Mouse (Mus musculus) macrophage (primary cell): ENCODE data around the gene Pafah1b2. TPM values are rescaled to one million over a fixed set of nuclear protein-coding genes. Genes with fewer than 3 reads are reported as not detected.

ENCODE experiments used
- H3K27ac ChIP-seq: fragments of 350-480 bp; formaldehyde crosslinking; 2 replicates; pipeline ENCODE4 v1.9.0; 2021
- H3K36me3 ChIP-seq: fragments of 350-480 bp; formaldehyde crosslinking; 2 replicates; pipeline ENCODE4 v1.9.0; 2021; ENCODE audit errors: inconsistent target
- H3K4me3 ChIP-seq: fragments of 350-480 bp; formaldehyde crosslinking; 2 replicates; pipeline ENCODE4 v1.9.0; 2021; ENCODE audit errors: inconsistent target
- H3K79me2 ChIP-seq: fragments of 350-480 bp; formaldehyde crosslinking; 2 replicates; pipeline ENCODE4 v1.9.0; 2021; ENCODE audit errors: inconsistent target
- WGBS: methylation state at CpG from one replicate; pipeline ENCODE4 v1.1.7; 2026; ENCODE audit warnings: inconsistent platforms; ENCODE audit not compliant: missing documents; 5-methylcytosine and 5-hydroxymethylcytosine counted together
- polyA plus RNA-seq: library from polyadenylated mRNA; stranded (reverse); fragments of 250-400 nt; gene quantifications from 3 replicates; pipeline ENCODE4 v1.2.4, GENCODE M21; 2018; ENCODE audit warnings: inconsistent platforms

Gene Pafah1b2
- polyA plus RNA-seq, 1 experiment from 2014 or later, result 44.3 TPM

DNA sequence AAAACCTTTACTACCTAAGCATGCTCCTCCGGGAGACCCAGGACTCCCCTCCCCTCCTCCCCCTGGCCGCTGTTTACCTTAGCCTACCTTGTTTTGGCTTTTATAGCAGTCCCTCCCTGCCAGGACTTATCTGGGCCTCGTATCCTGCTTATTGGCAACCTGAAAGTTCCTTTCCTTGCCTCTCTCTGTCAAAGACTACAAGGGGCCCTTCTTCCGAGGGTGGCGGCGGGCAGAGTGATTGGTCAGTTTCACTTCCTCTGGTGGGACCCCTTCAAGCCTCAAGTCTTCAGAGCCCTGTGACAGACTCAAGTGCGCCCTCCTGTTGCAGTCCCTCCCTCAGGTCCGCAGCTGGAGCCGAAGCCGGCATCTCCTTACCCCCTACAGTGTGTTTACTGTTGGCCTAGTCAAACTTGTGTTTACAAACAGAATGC is 1.8 kb upstream of the Pafah1b2 start:
- Histone ChIP-seq H3K27ac (peak overlapping the region; percentile 53), H3K79me2 (peaks cover 62% of the 10 kb centered on the region), H3K36me3 (no peaks in the 10 kb centered on the region), H3K4me3 (peak overlapping the region; percentile 67)
- WGBS, result 4% methylated on average over 10 of the region's 10 CpGs

DNA sequence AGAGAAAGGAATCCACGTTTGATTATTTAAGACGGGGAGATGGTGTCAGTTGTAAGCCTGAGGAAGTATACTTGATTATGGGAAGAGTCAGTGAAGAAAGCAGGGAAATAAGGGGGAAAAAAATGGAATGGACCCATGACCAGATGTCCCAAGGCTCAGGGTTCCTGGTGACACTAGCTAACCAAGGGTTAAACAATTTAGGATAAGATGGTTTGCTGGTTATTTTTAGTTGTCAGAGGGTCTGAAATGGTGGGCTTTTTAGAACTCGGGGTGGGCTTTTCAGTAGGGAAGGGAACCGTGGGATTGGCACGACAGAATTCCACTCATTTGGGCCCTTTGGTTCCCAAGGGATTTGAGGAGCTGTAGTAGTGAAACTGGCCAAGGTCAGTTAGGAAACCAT is 1.1 kb upstream of the Pafah1b2 start:
- 4% methylated on average over 5 of the region's 5 CpGs for WGBS
- no peaks in the 10 kb centered on the region for H3K36me3 ChIP-seq
- H3K79me2 ChIP-seq, result peaks cover 56% of the 10 kb centered on the region
- H3K4me3 ChIP-seq, result peak overlapping the region; percentile 67
- H3K27ac ChIP-seq, result peak overlapping the region; percentile 53

DNA sequence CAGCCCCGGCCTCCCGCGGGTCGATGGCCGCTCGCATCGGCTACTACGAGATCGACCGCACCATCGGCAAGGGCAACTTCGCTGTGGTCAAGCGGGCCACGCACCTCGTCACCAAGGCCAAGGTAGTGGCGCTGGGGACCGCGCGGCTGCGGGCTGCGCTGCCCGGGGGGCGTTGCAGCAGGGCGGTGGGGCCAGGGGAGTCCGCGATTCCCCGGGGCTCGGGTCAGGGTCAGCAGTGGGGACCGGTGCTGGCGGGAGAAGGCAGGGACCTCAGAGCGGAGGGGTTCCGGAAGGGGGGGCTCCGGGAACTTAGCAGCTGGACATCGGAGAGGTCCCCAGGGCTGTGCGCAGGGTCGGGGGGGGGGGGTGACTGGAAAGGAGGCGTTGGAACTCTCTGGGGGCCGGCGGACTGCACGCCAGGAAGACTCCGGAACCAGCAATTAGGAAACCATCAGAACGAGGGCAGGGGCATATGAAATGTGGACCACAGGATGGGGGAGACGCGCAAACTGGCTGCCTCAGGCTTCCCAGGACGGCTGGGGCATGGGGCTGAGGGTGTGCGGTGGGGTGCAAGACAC is 608 bp upstream of the Pafah1b2 start:
- no peaks in the 10 kb centered on the region for H3K36me3 ChIP-seq
- H3K79me2 ChIP-seq, result peaks cover 51% of the 10 kb centered on the region
- WGBS, result under 1% methylated on average over 45 of the region's 46 CpGs
- peak overlapping the region; percentile 67 for H3K4me3 ChIP-seq
- H3K27ac ChIP-seq, result peak overlapping the region; percentile 53

DNA sequence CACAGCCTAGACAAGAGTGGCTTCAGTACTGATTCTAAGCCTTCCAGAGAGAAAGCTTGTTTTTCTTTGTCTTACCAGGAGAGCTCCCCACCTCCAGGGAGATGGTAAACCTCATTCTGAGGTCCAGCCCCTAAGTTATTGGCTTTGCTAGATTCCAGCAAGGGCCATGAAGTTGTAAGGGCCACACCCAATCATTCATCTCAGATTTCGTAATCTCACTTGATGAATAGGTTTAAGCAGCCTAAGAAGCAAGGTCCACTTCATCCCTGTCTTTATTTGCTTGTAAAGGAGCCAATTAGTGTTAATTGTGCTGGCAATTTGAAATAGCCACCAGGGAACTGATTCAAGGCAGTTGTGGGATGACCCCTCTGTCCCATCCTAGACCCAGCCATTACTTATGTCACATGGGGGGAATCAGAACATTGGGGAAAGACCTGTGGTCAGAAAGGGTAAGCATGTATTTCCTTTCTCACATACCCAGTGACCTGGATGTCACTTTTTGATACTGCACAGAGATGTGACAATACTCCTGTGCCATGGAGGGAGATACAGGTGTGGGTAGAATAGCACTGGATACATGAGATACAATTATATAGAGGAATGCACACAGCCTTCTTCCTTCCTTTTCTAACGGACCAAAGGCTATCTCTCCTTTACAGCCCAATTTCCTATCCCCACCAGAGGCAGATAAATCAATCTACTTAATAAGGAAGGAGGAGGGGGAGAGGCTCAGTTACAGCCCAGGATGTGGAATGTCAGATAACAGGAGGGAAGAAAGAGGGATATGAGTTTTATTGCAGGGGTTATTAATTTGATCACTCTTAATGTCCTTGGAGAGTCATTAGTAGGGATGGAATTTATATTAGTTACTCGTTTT is 1.2 kb downstream of the Pafah1b2 start:
- no peak overlapping the region for H3K4me3 ChIP-seq
- WGBS, result 61% methylated on average over 3 of the region's 3 CpGs
- H3K79me2 ChIP-seq, result peaks cover 33% of the 10 kb centered on the region
- H3K27ac ChIP-seq, result no peak overlapping the region
- no peaks in the 10 kb centered on the region for H3K36me3 ChIP-seq

DNA sequence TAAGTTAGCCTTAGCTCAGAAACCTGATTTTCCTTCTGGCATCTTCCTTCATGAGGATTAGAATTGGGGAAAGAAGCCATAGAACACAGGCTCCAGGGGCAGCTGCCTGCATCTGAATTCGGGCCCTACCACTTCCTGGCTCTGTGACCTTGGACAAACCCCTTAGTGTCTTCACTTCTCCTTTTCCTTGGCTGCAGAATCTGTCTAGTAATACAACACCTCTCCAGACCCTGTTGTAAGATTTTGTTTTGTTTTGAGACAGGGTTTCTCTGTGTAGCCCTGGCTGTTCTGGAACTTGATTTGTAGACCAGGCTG is 2.9 kb downstream of the Pafah1b2 start:
- H3K27ac ChIP-seq, result peak overlapping the region; percentile 54
- H3K4me3 ChIP-seq, result no peak overlapping the region
- H3K36me3 ChIP-seq, result no peaks in the 10 kb centered on the region
- peaks cover 16% of the 10 kb centered on the region for H3K79me2 ChIP-seq
- 0% methylated on average over 1 of the region's 1 CpGs for WGBS

DNA sequence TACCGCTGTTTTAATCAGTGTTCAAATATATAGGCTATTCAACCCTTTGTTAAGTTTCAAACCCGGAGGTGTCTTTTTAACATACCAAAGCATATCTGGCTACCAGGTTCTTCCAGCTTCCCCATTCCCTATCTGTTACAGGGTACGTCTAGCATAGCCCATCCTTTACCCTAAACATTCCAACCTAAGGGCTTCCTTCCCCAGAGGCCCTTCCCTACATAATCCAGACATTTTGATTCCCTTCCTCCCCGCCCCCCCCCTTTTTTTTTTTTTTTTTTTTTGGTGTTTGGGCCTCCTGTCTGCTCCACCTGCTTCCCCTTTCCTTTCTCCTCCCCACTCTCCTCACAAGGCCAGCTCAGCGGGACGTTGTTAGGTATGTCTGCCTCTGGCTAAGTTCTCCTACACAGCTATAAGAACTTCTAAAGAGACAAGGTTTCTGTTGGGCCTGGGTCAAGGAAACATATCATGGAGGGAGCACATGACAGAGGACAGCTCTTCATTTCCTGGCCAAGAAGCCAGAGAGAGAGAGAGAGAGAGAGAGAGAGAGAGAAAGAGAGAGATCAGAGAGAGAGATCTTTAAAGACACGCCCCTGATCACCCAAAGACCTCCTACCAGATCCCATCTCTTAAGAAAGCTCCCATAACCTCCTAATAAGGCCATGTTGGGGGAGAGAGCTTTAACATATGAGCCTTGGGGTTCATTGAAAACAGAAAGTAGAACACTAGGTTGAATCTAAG is 3.4 kb downstream of the Pafah1b2 start:
- H3K4me3 ChIP-seq, result no peak overlapping the region
- WGBS, result 53% methylated on average over 4 of the region's 7 CpGs
- no peaks in the 10 kb centered on the region for H3K36me3 ChIP-seq
- peak overlapping the region; percentile 54 for H3K27ac ChIP-seq
- H3K79me2 ChIP-seq, result peaks cover 11% of the 10 kb centered on the region

DNA sequence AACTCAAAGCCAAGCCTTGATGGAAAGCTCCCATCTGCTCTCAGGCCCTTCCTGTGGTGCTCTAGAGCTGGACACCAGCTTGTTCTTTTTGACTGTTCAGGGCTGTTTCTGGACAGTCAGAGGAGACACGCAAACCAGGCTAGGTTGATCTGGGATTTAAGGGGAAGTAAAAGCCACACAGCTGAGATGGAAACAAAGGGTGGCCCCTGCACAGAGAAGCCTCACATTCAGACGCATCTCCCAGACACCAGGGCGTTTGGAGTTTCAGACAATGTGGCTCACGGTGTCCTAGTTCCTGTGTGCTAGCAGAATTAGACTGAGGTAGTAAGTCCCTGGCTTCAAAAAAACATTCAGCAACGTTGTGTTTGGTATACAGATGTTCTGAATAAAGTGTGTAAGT is 6.3 kb downstream of the Pafah1b2 start:
- H3K27ac ChIP-seq, result no peak overlapping the region
- no peaks in the 10 kb centered on the region for H3K79me2 ChIP-seq
- no peaks in the 10 kb centered on the region for H3K36me3 ChIP-seq
- no peak overlapping the region for H3K4me3 ChIP-seq
- 18% methylated on average over 5 of the region's 5 CpGs for WGBS

DNA sequence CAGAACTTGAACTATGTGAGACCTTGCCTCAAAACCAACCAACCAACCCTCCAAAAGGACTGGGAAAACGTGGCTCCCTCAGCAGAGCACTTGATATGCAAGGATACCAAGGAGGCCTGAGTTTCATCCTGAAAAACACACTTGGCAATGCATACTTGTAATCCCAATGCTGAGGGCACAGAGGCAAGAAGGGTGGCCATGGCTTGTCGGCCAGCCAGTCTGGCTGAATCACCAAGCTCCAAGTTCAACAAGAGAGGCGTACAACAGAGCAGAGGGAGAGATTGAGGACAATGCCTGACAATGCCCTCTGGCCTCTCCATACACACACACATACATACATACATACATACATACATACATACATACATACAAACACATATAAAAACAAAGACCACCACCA is 8.0 kb downstream of the Pafah1b2 start:
- 84% methylated on average over 2 of the region's 3 CpGs for WGBS
- no peaks in the 10 kb centered on the region for H3K36me3 ChIP-seq
- H3K79me2 ChIP-seq, result no peaks in the 10 kb centered on the region
- H3K4me3 ChIP-seq, result no peak overlapping the region
- no peak overlapping the region for H3K27ac ChIP-seq

DNA sequence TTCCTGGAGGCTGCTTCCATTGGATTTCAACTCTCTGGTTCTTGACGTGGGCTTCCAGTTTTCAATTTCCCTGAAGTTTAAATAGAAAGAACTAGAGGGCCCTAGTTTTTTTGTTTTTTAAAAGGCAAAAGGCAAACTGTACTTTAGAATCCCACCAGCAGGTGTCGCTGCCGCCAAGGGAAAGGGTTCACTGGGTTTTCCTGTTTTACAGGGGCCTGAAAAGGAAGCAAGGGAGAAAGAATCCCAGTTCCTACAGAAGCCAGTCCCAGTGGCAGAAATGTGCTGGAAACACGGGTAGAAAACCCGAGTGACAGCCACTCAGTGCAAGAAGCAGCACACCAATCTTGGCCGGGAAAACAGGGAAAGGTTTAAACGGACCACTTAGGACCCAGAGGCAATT is 8.8 kb downstream of the Pafah1b2 start:
- H3K27ac ChIP-seq, result no peak overlapping the region
- no peaks in the 10 kb centered on the region for H3K36me3 ChIP-seq
- no peak overlapping the region for H3K4me3 ChIP-seq
- no peaks in the 10 kb centered on the region for H3K79me2 ChIP-seq
- 23% methylated on average over 7 of the region's 7 CpGs for WGBS

DNA sequence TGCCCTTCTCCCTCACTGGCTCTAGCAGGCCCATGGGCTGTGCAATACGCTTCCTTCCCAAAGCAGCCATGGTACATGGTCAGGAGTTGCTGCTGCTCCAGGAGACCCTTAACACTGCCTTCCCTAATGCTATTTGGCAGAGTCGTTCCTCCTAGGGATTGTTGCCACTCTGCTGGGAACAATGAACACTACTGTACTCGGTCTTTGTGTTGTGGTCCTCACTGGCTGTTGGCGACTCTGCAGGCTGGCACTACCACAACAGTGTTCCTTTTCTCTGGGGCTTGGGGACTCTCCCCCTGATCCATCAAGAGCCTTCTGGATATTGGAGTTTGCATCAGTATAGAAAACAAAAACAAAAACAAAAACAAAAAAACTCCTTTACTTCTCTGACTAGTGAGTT is 13.5 kb downstream of the Pafah1b2 start:
- H3K36me3 ChIP-seq, result no peaks in the 10 kb centered on the region
- 89% methylated on average over 4 of the region's 4 CpGs for WGBS
- no peak overlapping the region for H3K27ac ChIP-seq

DNA sequence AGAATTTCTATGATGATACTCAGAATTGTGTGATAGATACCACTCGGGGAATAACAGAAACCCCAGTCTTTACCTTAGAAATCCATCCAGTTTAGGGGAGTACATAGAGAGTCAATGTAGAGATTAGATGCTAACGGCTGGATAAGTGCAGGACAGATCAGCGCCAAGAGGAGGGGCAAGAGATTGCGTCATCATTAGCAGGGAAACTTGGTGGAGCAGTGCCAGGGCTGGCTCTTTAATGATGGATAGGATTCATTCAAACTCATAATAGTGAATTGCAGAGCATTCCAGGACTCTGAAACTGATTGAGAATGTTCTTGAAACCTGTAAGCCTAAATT is 27.3 kb downstream of the Pafah1b2 start:
- H3K36me3 ChIP-seq, result no peaks in the 10 kb centered on the region
- WGBS, result 1% methylated on average over 4 of the region's 4 CpGs
- peak overlapping the region; percentile 73 for H3K27ac ChIP-seq
- peak overlapping the region; percentile 56 for H3K4me3 ChIP-seq
- peaks cover 41% of the 10 kb centered on the region for H3K79me2 ChIP-seq

More for the DNA sequence above, 13.5 kb downstream of the Pafah1b2 start:
- Histone ChIP-seq H3K79me2 (no peaks in the 10 kb centered on the region), H3K4me3 (no peak overlapping the region)

DNA sequence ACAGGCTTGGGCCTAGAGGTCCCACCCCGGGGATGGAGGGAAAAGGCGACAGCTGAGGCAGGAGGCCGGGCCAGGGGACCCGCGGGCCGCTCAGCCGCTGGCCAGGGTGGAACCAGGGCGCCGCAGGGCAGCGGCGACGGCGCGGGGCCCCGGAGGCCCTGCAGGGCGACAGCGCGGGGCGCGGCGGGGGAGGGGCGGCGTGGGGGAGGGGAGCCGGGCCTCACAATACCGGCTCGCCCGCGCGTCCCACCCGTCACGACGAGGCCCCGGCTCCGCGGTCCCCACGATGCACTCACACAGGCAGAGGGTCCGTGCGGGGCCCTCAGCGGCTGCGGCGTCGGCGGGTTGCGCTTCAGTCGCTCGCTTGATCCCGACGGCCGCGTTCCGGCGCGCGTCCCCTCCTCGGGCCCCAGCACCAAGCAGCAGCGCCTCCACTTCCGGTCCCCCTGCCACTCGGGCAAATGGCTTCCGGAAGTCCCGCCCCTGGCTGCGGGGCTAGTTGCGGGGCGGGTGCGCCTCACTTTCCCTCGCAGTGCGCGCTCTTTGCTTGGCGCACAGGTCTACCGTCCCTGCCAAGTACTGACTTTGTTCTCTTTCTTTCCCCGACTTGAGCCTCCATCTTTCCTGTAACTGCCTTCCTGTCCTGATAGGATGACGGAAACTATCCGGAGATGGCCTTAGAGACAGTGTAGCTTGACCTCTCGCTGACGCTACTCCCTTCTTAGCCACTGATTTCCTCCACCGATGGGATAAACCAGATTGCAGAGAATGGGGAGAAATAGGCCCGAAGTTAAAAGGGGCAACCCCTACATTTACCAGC is 27.9 kb downstream of the Pafah1b2 start:
- WGBS, result under 1% methylated on average over 58 of the region's 76 CpGs

DNA sequence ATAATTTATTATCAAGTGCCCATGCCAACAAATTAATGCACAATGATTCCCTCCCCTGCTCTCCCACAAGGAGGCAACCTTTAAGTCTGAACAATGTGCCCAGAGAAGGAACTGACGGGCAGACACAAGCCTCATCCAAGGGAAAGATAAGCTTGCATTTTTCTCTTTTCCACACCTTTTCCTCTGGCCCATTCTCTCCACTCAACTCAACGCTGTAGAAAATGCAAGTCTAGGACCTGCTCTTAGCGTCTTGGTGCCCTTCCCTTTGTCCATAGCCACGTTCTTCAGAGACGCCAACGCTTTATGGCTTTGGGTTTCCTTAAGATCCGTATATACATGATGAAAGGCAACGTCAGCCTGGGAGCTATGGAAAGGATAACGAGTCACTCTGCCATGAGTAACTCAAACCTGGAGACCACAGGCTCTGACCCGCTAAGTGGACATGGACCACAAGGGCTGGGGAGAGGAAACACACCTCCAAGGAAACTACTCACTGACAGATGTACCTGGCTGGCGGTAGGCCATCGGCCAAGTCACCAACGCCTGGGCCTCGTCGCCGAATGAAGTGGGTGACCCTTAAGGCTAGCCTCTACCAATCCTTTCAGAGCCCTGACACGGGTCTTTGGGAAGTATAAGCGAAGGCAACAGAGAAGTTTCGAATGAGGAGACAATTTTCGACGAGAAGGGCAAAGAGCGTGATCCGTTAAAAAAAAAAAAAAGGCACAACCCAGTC is 28.6 kb downstream of the Pafah1b2 start:
- H3K4me3 ChIP-seq, result peak overlapping the region; percentile 76
- under 1% methylated on average over 22 of the region's 23 CpGs for WGBS
- peak overlapping the region; percentile 63 for H3K27ac ChIP-seq
- no peaks in the 10 kb centered on the region for H3K36me3 ChIP-seq
- peaks cover 54% of the 10 kb centered on the region for H3K79me2 ChIP-seq

More for the DNA sequence above, 27.9 kb downstream of the Pafah1b2 start:
- H3K4me3 ChIP-seq, result peak overlapping the region; percentile 76
- H3K79me2 ChIP-seq, result peaks cover 47% of the 10 kb centered on the region
- no peaks in the 10 kb centered on the region for H3K36me3 ChIP-seq
- peak overlapping the region; percentile 73 for H3K27ac ChIP-seq

DNA sequence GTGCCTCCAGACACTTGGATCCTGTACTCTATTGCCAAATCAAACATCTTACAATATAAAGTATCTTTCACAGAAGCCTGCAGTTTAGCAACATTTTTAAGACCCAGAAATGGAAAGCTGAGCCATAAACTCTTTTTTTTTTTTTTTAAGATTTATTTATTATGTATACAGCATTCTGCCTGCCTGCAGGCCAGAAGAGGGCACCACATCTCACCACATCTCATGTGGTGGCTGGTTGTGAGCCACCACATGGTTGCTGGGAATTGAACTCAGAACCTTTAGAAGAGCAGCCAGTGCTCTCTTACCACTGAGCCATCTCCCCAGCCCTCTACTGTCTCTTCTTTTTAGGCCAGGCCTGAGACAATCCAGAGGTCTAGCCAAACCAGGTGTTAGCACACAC is 31.2 kb downstream of the Pafah1b2 start:
- Histone ChIP-seq H3K36me3 (no peaks in the 10 kb centered on the region), H3K79me2 (peaks cover 80% of the 10 kb centered on the region), H3K4me3 (no peak overlapping the region), H3K27ac (no peak overlapping the region)
